Mouse (Mus musculus): ENCODE results near the gene Tex101. TPM values are rescaled to one million over a fixed set of nuclear protein-coding genes. Genes with fewer than 3 reads are reported as not detected.
"Not testable (repeated sequence)": the region's sequence is repeated elsewhere in the genome, so short reads cannot be mapped to it uniquely, and the experiment has no call there.

The Tex101 gene
- not detected for total RNA-seq (2021)
- long read RNA-seq, experiment 1 = 0 reads
- long read RNA-seq, experiment 2 = 0 reads

DNA sequence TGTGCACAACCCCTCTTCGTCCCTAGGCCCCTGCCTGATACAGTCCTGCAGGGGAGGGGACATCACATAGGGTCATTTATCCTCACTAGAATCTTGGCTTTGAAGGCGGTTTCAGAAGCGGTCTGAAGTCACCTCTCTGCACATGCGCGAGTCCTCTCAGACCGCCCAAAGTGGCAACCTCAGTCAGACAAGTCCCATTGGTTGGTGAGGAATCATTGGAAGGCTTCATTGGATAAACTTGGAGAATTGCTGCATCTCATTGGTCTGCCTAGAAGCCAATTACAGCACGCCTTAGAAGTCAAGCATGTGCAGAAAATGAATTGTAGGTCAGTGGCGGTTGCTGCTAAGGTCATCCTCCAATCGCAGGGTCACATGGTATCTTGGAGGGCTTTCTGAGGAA is at the start of gene Tex101:
Gene Tex101 (minus strand): TSS at position 101 of the 400 bp plus-strand sequence.
- DNase-seq = no peak

DNA sequence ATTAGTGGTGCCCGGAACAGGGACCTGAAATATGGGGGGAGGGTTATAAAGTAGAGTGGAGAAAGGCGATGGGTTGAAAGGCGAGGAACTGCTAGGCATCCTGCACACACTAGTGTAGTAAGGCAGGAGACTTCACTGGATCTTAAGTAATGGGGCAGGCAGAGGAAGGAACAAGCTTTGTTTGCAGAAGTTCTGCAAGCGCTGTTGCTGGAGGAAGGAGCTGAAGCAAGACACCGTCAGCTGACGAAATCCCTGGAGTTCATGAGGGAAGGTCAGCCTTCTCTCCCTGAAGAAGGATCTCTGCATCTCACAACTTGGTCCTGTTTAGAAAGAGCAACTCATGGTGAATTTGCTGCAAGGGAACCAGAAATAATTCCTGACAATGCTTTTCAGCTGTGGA is 38.6 kb upstream of the Tex101 start:
- no peak for DNase-seq

DNA sequence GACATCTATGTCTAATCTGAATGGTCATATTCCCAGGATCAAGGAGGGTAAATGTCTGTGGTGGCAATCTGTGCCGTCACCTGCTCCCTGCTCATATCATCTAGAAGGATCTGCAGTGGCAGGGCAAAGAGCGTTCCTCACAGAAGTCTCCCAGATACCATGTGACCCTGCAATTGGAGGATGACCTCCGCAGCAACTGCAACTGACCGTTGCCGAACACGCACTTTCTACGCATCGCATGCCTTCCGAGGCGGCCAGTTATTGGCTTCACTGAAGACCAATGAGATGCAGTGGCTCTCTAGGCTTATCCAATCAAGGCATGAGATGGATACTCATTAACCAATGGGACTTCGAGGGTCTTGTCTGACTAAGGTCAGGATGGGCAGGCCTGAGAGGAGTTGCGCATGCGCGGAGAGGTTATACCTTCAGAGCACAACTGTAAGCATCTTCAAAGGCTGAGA is 32.4 kb upstream of the Tex101 start, which contains the start of gene BC049730:
Gene BC049730 (plus strand): TSS at position 411 of the 461 bp plus-strand sequence.
- no peak for DNase-seq

- not testable (repeated sequence) for DNase-seq
These were observed 26.4 kb upstream of the Tex101 start for GRCm38 (mm10) chr7:24702841-24703240.

GRCm38 (mm10) chr7:24697891-24698290 is 21.4 kb upstream of the Tex101 start:
- DNase-seq = not testable (repeated sequence)

- not testable (repeated sequence) for DNase-seq
These were observed 16.2 kb upstream of the Tex101 start for GRCm38 (mm10) chr7:24692693-24693092.

DNA sequence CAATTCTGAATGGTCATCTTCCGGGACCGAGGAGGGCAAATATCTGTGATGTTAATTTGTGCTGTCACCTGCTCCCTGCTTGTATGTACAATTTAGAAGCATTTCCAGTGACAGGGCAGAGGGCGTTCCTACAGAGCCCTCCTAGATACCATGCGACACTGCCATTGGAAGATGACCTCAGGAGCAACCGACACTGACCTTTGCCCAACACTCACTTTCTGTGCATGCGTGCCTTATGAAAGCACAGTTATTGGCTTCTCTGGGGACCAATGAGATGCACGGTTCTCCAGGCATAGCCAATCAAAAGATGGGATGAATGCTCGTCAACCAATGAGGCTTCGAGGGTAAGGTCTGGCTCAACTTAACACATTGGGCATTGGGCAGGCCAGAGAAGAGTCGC is 11.0 kb upstream of the Tex101 start:
- DNase-seq = not testable (repeated sequence)

DNA sequence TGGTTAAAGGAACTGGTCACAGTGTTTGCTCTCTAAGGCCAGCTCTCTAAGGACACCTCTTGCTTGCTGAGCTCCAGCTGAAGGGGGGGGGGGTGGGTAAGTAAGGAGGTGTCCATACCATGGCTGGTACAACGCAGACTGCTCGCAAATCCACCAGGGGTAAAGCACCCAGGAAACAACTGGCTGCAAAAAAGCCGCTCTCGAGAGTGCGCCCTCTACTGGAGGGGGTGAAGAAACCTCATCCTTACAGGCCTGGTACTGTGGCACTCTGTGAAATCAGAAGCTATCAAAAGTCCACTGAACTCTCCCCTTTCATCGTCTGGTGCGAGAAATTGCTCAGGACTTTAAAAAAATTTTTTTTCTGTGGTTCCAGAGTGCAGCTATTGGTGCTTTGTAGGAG is 7.6 kb upstream of the Tex101 start:
- not testable (repeated sequence) for DNase-seq

DNA sequence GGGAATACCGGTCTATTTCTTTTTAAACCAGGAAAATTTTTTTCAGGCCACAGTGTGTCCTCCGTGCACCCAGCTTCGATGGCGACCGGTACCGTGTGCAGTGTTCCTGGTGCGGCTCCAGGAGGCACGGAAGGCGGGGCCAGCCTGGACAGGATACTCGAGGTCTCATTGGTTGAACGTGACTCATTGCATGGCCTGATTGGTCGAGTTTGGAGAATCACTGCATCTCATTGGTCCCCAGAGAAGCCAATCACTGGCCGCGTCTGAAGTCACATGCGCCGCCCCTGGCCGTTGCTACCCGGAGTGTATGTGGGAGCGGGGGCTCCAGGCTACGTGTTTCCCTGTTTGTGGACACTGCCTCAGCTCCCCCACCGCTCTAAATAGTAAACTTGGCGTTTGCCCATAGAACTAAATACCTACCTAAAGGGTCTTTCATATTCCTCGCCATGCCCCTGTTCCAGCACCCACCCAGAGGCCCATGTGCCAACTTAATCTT is 4.5 kb downstream of the Tex101 start:
- DNase-seq = no peak

GRCm38 (mm10) chr7:24664959-24665358 is 11.5 kb downstream of the Tex101 start:
- no peak for DNase-seq

DNA sequence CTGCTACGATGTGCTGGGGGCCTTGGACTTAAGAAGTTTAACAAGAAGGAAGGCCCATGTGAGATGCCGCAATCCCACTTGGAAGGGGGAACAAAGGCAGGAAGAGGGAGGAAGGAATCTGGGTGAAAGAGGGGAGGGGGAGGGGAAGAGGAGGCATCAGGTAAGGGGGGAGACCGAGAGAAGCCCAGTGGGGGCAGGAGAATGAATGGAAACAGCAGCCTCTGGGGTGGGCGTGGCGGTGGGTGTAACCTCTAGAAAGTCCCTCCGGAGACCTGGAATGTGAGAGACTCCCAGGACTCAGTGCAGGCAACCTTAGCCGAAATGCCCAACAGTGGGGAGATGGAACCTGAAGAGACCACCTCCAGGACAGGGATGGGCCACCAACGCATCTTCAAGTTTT is 12.2 kb downstream of the Tex101 start:
- DNase-seq = no peak

- peak; percentile 70 for DNase-seq
These were observed 13.9 kb downstream of the Tex101 start for GRCm38 (mm10) chr7:24662575-24662974.

DNA sequence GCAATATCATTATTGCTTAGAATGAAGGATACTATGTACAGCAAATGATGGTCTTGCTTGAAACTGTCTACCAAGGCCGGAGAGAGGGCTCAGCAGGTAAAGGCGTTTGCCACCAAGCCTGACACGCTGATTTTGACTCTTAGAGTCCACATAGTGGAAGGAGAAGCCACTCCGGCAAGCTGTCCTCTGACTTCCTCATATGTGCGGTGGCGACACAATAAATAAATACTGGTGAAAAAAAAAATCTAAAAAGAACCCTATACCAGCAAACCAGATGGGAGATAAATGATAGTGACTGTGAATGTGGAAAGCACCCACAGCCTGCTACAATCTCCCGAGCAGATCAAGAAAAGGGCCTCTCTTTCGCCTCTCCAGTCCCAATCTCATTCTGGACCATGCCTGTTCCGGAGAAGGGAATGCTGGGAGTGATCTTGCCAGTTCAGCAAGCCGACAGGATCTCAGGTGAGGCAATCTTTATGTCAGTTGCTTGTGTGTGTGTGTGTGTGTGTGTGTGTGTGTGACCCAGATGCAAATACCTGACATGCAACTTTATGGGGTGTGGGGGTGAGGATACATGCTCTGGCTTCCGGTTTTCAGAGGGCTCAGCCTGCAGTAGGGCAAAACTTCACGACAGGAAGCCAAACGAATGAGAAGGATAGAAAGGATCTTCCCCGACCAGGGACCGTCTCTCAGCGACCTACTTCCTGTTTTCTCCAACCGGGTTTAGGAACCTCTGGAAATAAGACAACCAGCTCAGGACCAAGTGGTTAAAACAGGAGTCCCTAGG is 15.2 kb downstream of the Tex101 start:
- no peak for DNase-seq

DNA sequence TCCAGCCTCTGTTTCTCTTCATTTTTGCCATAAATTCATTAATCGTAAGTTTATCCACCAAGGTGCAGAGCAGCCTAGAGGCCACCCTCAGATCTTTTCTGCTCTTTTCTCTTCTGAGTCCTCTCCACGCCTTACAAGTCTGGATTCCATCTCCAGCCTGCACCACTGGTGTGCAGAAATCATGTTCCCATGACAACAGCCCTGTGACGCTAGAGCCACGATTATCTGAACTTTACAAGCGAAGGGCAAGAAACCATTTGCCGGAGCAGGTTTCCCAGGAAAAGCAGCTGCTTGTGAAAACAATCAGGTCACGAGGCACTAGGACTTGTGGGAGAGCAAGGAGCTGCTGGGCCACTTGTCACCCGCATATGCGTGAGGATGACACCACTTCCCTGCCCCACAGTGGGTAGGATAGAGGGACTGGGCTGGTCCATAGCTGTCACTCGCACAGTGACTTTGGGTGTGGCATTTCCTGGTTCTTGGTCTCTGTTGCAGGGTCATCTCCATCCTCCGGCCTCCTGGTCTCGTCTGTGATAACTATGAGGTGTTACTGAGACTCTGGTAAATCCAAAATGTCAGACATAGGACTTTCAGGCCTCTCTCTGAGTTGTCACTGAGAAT is 16.6 kb downstream of the Tex101 start:
- DNase-seq = no peak

DNA sequence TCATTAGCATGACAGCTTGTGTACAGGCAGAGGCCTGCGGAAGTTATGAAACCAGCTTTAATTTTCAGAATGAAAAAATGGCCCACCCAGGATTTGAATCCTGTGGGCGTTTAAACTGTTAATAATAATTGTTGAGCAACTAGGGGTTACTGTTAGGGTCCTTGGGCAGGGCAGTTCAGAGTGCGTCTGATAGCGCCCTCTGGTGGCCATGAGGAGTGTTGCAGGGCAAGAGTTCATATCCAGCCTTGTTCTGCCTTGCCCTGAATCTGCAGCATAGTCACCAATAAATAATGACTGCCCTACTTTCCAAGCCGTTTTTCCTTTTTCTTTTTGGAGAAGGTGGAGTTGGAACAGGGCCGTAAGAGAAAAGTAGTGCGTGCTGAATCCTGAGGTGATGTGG is 22.8 kb downstream of the Tex101 start:
- DNase-seq = peak; percentile 76

GRCm38 (mm10) chr7:24646486-24646885 is 30.0 kb downstream of the Tex101 start:
- no peak for DNase-seq

- DNase-seq = no peak
These were observed 31.5 kb downstream of the Tex101 start for GRCm38 (mm10) chr7:24644996-24645395.

- DNase-seq = no peak
These were observed 32.0 kb downstream of the Tex101 start for GRCm38 (mm10) chr7:24644492-24644891.

- DNase-seq = peak; percentile 76
These were observed 34.0 kb downstream of the Tex101 start for GRCm38 (mm10) chr7:24642491-24642890.

GRCm38 (mm10) chr7:24640450-24640849 is 36.0 kb downstream of the Tex101 start:
- no peak for DNase-seq

DNA sequence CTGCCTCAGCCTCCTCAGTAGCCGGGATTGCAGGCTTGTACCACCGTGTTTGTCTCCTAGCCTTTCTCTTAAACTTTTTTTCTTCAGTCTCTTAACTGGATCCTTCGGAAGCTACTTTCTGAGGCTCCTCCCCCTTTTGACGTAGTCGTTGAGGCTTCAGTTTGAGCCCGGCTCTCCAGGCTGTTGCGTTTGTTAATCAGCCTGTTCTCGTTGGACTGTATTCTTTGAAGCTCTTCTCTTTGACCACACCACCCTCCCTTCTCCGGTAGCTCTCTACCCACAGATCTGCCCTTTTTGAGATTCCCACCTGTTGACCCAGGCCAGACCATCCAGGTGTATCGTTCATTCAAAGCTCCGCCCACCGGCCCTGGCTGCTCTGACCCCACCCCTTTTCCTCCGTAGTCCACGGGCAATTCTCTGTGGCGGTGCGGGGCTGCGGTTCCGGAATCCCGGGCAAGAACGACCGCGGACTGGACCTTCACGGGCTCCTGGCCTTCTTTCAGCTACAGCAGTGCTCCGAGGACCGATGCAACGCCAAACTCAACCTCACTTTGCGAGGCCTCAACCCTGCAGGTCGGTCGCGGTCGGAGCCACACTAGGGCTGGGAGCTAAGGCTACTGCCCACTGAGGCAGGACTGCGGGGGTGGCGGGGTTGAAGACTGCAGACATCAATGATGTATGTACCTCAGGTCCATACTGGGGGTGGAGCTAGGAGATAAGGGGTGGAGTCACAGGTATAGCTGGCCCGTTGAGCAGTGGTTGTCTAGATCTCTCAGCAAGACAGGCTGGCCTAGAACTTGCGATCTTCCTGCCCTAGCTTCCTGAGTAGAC is 38.2 kb downstream of the Tex101 start:
- DNase-seq = peak; percentile 30

DNA sequence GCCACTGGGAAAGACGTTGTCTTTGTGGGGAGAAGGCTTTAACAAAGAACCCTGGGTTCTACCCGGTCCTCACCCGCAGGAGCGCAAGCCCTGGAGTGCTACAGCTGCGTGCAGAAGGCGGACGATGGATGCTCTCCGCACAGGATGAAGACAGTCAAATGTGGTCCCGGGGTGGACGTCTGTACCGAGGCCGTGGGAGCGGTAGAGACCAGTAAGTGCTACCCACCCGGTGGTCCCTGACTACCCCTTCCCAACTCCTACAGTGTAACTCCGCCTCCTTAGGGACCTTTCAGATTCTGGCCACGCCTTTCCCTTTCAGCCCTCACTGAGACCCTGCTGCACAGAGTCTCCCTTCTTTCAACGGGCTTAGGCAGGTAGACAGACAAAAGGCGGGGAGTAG is 39.4 kb downstream of the Tex101 start:
- DNase-seq = no peak

Measured in adrenal gland, postnatal 10 days (tissue).